Mouse (Mus musculus) hindbrain, embryonic 16.5 days (tissue): ENCODE measurements around the gene Ly6g. TPM values are rescaled to one million over a fixed set of nuclear protein-coding genes. Genes with fewer than 3 reads are reported as not detected.

Source experiments
- polyA plus RNA-seq: library from polyadenylated mRNA; unstranded; fragments of >200 nt; fragmentation: Nextera tagmentation; extraction: Ambion mirVana; gene quantifications from 2 replicates; pipeline ENCODE4 v1.2.1, GENCODE M21; 2015

The Ly6g gene
- polyA plus RNA-seq, 1 experiment from 2014 or later: not detected

Other genes with a start within 250 kb of the Ly6g start
- gene Ly6i, start 171.8 kb upstream of the Ly6g start, polyA plus RNA-seq: not detected in 2 replicates
- gene Ly6a, start 157.2 kb upstream of the Ly6g start, polyA plus RNA-seq: 2.2 and 4.5 TPM in 2 replicates
- 11.8 and 17.4 TPM in 2 replicates for gene Ly6c1, start 106.4 kb upstream of the Ly6g start, polyA plus RNA-seq
- gene Ly6c2, start 43.3 kb upstream of the Ly6g start, polyA plus RNA-seq: 0.66 TPM in 1 of 2 replicates, not detected in the other
- gene BC025446, start 61.1 kb downstream of the Ly6g start, polyA plus RNA-seq: not detected in 2 replicates
- not detected in 2 replicates for gene Ly6f, start 113.2 kb downstream of the Ly6g start, polyA plus RNA-seq